Mouse (Mus musculus) testis, postnatal 10 days (tissue): ENCODE results near the gene Mllt3.

ENCODE experiments used
- DNase-seq: peaks from one replicate; pipeline ENCODE4 v3.0.0; 2021; ENCODE audit warnings: low spot score

Gene Mllt3

DNA sequence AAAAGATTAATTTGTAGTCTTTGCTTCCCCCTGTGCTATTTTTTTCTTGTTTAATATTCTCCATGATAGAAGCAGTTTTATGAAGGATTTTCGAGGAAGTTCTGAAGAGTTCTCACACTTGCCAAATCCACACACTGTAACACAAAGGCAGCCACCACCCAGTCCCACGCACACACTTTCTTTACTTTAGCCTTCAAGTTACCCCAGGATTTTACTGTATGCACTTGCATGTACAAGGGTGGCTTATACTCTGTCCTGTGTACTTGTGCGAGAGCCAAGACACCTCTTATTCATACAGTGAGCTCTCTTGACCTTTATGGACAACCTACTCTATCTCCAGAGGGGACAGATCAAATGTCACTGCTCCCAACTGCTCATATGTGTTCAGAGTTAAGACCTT is 209.5 kb downstream of the Mllt3 start:
- DNase-seq = no peak

DNA sequence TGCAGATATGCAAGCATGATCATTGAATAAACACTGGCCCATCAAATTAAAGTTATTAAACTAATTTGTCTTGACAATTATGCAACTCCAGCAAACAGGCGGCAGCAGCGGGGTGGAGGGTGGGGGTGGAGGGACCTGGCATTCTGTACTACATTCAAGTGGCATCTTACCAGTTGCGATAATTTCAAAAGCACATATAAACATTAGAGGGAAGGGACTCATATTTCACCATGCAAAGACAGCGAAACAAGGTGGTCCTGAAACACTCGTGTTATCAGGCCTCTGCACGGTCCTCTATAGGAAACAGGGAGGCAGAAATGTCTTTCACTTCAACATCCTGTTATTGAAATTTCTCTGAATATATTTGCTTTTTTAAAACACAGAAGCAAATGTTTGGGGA is 210.0 kb downstream of the Mllt3 start:
- no peak for DNase-seq

DNA sequence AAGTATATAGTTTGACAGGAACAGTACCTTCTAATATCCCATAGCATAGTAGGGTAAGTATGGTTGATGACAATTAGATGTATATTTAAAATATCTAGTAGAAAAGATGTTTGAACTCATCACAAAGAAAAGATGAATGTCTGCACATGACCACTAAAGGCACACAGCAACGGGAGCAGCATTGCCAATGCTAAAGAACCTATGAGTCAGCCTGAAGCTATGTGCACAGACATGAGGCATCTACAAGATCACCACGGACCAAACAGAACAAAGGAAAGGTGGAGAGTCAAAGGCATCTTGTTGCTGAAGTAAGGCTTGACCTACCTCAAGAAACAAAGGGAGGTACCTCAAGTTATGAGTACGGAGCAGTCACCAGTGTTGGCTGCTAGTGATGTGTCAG is 212.3 kb downstream of the Mllt3 start:
- DNase-seq = no peak

DNA sequence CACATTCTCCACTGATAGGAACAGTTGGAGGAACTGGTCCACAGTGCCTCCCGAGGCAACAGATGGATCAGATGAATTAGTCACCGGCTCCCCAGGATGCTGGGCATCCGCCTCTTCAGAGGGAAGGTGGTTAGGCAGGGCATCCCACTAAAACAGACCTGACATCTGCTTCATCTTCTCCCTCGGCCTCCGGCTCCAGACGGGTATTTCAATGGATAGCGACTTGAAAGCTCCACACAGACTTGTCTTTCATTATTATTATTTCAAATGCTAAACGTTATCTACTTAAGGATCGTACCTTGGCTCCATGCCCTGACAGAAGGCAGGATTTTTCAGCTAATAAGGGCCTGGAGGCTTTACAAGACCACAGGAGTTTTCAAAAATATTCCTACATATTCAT is 214.0 kb downstream of the Mllt3 start:
- no peak for DNase-seq

DNA sequence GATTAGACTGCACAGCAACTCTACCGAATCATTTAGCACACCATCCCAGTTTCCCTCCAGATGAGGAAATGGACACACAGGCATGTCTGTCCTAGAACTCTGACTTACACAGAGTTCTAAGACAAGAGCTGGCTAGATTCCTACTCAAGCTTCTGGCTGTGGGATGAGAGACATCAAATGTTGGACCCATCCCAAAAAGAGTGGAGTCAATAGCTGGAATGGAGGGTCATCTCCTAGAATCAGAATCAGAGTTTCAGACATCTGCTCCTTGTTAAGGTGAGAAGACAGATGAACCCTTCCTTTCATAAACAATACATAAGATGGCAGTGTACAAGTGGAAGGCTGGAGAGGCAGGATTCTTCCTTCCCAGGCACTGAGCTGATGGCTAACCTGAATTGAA is 214.9 kb downstream of the Mllt3 start:
- no peak for DNase-seq

DNA sequence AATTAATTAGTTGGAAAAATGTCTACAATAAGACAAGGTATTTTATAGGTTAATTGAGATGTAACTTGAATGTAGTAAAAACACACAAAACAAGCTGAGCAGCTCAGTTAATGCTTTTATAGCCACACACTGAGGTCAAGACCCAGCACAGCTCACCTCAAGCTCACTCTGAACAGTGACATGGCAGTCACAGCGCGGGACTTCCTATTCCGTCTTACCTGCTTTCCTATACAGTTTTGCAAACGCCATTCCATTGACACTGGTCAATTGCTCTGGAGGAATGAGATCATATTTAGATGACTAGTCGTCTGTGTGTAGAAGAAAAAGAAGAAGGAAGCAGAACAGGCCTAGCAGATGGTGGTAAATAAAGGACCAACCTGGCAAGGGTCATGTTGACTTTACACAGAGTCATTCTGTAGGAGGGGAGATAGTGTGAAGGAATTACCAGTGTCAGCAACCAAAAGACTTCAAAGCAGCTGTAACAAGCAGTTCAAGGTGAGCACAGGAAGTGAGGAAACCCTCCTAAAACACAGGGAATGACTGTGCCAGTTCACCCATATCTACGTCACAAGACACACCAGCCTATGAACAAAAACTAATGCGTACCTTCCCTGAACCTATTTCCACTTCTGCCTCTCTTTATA is 217.6 kb downstream of the Mllt3 start:
- DNase-seq = no peak

DNA sequence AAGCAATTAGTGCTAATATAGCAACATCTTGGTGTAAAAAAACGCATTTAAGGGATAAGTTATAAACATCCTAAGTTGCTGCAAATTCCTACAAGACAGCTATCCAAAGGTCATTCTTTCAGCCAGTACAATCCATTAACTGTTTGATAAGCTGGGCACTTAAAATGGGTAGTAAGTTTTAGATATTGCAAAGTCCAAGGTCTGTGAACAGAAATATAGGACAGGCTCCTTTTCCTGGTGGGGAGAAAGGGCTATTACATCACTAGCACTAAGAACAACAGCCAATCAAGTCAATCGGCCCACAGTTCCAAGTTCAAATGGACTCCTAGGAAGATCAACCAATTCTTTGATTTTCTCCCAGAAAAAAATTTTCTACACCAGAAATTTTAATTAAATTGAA is 221.3 kb downstream of the Mllt3 start:
- DNase-seq = no peak

DNA sequence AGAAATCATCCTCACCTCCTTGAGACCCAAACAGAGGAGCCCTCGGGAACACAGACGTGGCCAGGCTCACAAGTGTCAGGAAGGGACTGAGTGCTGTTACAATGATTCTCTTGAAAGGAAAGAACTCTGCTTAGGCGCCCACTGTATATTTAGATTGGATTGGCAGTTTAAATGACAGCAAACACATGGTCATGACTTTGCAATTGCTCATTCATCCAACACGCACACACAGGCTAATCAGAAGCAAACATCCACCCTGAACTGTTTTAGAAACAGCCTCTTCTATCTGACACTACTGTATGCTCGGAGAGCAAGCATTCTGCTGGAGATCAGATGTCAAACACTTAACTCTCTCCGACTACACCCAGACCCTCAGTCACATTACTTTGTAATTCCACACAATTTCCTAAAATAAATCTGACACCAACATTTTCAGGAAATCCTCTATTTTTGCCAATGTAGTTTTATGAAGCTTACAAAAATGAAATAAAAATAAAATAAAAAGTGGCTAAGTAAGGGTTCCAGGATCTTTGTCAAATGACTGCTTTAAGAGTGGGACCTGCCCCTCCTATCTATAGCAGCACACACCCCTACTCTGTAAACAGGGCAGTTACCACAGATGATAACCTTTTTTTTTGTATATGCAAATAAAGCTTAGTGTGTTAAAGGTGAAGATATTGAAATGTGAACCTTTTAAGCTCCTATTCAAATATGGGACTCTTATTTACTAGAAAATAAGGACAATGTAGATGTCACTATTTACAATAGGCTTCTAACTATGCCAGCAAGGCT is 226.8 kb downstream of the Mllt3 start:
- DNase-seq = no peak

DNA sequence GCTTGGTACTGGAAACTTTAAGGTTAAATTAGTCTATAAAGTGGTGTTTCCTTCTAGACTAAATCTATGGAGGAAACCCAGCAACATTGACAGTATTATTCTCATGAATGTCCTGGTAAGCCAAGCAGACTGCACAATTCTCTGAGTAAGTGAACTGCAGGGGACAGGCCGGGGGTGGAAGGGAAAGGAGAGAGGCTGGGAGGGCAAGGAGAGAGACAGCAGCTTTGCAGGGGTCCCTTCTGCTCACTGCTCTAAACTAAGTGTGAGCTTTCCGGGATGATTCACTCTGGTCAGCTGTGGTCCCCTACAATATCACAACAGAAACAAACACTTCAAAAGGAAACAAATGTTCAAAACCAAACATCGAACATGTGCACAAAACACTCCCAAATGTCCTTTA is 228.6 kb downstream of the Mllt3 start:
- DNase-seq = no peak

DNA sequence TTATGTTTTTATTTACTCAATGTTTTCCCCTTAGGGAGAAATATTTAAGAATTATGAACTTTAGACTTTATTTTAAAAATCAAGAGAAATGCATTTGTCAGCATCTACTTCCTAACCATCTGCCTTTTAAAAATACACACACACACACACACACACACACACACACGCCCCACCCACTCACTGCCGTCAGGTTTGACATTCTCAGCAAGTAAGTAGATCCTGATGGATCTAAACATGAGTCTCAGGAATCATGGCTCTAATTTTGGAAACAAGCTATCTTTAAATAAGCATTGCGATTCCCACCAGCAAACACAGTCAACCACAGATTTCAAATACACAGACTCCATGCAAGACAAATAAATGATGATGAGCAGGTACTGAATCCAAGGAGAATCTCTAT is 229.9 kb downstream of the Mllt3 start:
- no peak for DNase-seq

DNA sequence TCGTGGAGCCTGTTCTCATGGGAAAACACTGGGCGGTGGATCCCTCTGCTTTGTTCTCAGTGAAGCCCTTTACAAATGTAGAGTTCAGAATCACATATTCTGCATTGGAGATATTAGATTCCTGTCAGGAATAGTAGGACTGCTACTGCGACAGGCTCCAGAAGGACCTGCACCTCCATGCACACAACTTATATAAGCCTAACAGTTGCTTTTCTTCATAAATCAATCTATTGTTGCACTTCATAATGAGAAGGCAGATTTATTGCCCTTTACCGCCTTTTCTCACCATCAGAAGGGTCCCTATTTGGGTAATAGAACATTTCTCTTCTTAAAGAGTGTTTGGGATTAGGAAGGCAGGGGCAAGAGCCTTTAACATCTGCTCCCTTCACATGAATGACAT is 231.0 kb downstream of the Mllt3 start:
- DNase-seq = no peak

DNA sequence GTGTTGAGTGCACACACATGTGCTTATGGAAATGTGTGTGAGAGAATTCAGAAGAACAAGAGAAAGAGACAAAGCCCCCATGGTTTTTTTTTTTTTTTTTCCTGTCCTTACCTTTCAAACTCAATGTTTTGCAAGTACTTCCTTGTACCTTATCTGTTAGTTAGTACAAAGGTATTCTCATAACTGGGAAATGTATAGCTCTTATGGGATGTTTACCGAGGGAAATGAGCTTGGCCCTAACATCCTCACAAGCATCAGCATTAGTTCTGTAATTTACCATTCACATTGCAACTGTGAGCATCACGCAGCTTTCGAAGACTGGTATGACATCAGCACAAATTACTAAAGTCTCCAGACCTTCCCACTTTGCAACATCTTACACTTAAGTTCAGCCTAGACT is 231.8 kb downstream of the Mllt3 start:
- no peak for DNase-seq

DNA sequence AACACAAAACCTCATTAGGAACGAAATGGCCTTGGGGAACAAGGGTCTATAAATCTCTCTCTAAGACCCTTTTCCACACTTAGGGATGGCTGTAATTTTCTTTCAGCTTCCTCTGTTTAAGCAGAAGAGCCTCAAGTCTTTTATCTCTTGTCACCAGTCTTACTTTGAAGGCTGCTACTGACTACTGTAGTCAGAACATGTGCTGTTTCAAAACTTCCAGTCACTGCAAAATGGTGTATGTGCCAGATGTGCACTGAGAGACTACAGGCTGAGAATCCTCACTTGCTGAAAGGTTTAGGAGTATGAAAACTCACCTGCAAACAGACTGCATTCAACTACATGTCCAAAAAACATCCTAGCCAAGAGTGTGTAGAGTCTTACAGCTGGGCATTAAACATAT is 232.9 kb downstream of the Mllt3 start:
- DNase-seq = no peak

DNA sequence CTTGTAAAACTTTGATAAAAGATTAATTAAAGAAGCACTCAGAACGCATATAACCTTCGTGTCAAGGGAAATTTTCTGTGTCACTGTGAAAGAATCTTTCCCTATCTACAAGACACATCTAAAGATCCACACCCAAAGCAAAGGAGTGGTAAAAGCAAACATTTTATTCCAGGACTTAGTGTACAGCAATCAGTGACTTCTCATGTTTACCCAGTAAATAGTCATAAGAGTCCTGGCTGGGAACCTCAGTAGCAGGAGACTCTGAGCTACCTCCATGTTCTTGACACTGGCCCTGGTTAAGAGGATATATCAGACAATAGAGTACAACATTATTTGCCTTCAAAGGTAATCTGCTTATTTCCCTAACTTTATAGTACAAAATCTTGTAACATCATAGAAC is 233.7 kb downstream of the Mllt3 start:
- no peak for DNase-seq

DNA sequence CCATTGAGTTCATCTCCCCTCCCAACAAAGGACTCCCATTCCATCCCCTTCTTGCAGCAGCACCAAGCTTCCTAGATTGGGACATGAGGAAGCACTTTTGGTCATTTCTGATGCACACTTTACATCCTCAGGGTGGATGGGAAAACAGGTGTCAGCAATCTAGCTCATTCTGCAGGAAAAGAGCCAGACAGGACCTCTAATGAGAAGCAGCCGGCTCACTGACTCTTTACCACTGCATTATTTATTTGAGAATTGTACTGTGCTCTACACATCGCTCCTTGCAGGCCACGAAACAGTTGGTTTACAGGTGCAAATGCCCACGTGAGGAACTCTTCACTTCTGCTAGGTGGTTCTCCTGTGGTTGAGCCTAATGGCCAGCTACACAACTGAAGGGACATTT is 237.9 kb downstream of the Mllt3 start:
- no peak for DNase-seq

DNA sequence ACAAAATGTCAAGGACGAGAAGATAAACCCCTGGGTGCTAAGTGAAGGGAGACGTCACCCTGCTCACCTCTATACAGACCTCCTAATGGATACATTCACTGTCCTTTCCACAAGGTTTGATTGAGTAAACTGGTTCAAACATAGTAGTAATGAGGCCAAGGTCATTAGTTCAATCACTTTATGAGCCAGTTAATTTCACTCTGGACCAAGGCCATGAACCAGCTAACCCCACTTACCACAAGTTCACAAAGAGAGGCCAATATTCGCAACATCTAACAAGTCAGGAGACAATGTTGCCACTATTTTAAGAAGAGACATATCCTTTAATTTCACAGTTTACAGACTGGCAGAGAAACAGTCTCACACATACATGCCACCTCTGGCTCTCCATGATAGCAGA is 238.9 kb downstream of the Mllt3 start:
- DNase-seq = no peak

DNA sequence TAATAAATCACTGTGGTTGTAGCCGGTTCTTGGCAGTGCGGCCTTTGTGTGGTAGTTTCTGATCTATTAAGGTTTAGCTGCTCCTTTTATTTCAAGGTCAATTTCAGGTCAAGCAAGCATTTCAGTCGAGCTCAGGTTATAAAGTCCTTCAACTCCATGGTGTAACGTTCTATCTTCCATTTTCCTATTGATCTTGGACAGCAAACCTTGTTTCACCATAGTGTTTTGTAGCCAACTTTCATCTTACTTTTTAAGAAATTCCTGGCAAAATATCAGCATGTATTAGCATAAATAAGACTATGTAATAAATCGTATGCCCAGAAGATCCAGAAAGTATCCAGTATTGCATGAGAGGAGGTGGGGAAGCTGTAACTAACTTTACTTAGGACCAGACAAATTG is 240.7 kb downstream of the Mllt3 start:
- no peak for DNase-seq

DNA sequence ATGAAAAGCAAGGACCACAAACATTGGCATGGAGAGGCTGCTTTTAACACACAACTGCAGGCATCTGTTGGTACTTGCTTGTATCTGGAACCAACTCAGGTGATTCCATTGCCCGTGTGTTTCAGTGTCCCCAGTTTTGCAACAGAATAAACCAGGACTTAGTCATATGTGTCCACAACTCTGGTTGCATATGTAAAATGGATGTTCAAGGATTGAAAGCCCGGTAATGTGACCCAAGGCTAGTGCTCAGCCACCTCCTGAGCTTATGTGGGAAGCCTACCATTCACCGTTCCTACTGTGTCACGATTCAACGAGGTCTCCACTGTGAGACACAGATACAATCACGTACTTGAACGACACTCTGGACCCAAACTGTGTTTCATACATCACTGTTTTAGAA is 243.7 kb downstream of the Mllt3 start:
- DNase-seq = no peak

DNA sequence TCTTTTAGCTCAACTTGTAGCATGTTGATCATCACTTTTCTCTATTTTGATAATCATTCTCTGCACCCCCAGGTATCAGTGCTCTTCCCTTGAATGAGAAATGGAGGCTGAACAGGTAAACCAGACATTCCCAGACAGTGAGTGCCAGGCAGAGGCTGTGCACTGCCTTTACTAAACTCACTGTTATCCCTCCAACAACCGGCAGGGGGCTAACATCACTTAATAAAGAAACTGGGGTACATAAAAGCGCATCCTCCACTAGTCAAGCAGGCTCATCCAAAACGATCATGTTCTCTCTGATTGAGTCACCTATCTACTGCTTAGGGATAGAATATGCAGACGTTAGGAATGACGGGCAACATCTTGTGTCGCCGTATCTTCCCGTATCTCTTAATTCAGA is 244.5 kb downstream of the Mllt3 start:
- DNase-seq = peak; percentile 66

DNA sequence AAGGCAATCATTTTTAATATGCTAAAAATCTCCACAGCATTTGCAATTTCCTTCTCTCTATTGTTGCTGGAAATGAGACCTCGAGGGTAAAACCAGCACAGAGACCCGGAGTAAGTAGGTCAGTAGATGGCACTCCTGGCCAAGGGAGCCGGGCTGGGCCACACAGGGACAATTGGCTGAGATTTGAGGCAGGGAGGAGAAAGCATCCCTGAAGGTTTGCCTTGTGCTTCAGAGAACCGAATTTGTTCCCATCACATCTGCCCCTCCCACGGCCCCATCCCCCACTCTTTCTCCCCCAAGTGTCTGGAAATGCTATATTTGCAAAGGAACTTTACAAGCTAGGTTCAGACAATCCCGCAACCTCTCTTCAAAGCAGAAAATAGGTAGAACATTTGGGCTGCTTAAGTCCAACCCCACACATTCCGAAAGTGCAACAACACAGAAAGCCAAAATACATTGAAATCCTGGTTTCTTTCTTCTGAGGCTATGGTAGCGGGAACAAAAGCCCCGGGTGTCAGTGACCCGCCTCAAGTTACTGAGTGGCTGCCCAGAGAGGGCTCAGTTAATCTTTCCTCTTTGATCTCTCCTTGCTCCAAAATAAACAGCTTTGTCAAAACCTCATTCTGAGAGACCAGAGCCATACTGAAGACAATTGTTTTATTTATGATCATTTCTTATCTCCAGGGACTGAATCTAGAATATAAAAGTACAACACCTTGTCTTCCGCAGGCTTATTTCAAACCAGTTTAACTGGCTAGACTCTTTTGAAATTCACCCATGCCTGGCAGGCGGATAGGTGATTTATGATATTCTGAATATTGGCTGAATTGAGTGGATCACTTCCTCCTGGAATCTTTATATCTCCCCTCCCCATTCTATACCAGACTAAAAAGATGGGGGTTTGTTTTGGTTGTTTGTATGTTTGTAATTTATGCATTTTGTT is 247.8 kb downstream of the Mllt3 start:
- peak; percentile 65 for DNase-seq

DNA sequence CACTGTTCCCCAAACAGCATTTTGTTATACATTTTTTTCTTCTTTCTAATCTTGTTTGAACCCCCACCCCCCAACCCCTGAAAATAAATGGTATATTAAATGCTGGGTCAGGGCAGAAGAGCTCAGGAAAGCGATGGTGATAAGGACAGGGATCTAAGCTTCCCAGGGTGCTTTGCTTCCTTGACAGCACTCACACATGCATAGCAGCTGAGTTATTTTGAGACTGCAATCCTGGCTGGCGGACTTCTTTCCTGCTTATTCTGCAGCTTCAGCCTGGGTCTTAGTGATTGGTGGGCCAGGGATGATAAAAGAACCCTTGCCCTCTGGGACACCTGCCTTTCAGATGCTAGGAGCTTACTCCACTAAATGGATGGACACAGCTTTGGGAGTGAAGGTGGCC is 249.4 kb downstream of the Mllt3 start:
- DNase-seq = no peak

DNA sequence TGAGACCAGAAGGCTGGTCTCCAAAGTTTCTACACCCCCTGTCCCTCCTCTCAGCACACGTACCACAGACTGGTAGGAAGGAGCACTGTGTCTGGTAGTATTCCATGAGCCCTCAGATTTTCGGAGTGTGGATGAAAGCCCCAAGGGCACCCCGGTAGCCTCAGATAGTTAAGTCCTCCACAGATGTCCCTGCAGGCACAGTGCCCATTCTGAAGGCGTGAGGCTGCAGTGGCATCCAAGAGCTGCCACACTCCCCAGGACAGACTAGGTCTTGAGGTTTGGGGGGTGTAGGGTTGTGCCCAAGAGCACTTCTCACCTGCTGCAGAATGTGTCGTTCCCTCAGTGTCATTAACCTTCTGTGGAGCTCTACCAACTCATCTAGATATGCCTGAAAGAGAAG is 251.2 kb downstream of the Mllt3 start:
- no peak for DNase-seq

DNA sequence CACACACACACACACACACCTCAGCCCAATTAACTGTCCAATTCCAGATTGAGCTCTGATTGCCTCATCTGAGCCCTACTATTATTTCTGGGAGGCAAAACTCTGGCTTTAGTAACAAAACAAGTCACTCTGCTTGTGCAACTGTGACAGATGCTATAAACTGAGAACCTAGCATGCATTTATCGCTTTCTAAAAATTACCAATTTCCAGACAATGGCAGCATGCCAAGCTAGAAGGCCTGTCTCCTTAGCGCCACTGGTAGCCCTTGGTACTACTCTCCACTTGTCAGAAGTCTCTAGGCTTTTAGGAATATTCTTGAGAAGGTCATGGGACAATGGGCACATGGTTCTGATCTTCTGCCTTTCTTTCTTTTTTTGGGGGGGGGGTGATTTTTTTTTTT is 257.4 kb downstream of the Mllt3 start:
- no peak for DNase-seq
